In genomic region chr6:128338876-128339275, GRCm38 (mm10) we compare ENCODE assay signal across 14 mouse cellular contexts. TPM values are rescaled to one million over a fixed set of nuclear protein-coding genes. Genes with fewer than 3 reads are reported as not detected.
DNase-seq lines count a peak whose midpoint lies in the region; ATAC-seq and TF ChIP-seq lines count a peak whose summit lies in the region.
"Had no signal": no experiment of that assay in that cellular context is flagged by ENCODE, and none has a peak within 500 bp of the region (broad histone marks: within the 10 kb centered on the region; RNA-seq: fewer than 3 reads in every experiment).

No protein-coding gene starts in this region.

- no peak overlapping the region for H3K4me2 ChIP-seq in heart, embryonic 15.5 days
- no peak overlapping the region for H3K4me2 ChIP-seq in embryonic facial prominence, embryonic 13.5 days
- no peak overlapping the region for H3K4me2 ChIP-seq in stomach, embryonic 14.5 days (replicated peaks; ENCODE audit: low read depth, low read length)

- no peak overlapping the region for H3K27ac ChIP-seq in heart, embryonic 15.5 days
- H3K27ac ChIP-seq in embryonic facial prominence, embryonic 13.5 days = peak overlapping the region; percentile 66
- 0 out of 2 replicates have a peak overlapping the region, but pooled peaks have one; percentile 21 for H3K27ac ChIP-seq in stomach, embryonic 14.5 days (ENCODE audit: low read length)
- H3K27ac ChIP-seq: liver, embryonic 14.5 days had no signal

- H3K9me3 ChIP-seq in heart, embryonic 15.5 days (replicated peaks) = no peaks in the 10 kb centered on the region
- no peaks in the 10 kb centered on the region for H3K9me3 ChIP-seq in embryonic facial prominence, embryonic 13.5 days
- H3K9me3 ChIP-seq in stomach, embryonic 14.5 days (ENCODE audit: control insufficient read depth, low read depth, low read length) = no peaks in the 10 kb centered on the region

- no peak for TF ChIP-seq CTCF in lung, adult 2 months (IDR thresholded peaks at IDR 0.05; ENCODE audit: insufficient read depth, low read length)

- ATAC-seq in heart, embryonic 15.5 days (replicated peaks; ENCODE audit: insufficient number of reproducible peaks, insufficient read depth, low FRiP score, low read depth) = peak; percentile 62
- peak; percentile 84; the same call in 1 of the 2 replicates for ATAC-seq in embryonic facial prominence, embryonic 13.5 days (ENCODE audit: insufficient number of reproducible peaks, insufficient read depth, low FRiP score, low TSS enrichment, low read depth)
- no peak for ATAC-seq in stomach, embryonic 14.5 days (ENCODE audit: insufficient number of reproducible peaks, insufficient read depth, low FRiP score, low read depth)
- ATAC-seq: inflammation-experienced regulatory T-cells, adult 6 months had no signal

- H3K4me1 ChIP-seq in heart, embryonic 15.5 days (replicated peaks) = peaks cover 15% of the 10 kb centered on the region
- H3K4me1 ChIP-seq in lung, adult 2 months (ENCODE audit: control insufficient read depth, insufficient read depth, low read length) = peaks cover 3% of the 10 kb centered on the region; the same call in 1 of the 2 replicates
- H3K4me1 ChIP-seq in embryonic facial prominence, embryonic 13.5 days = peaks cover 20% of the 10 kb centered on the region
- peaks cover 16% of the 10 kb centered on the region for H3K4me1 ChIP-seq in stomach, embryonic 14.5 days (ENCODE audit: control insufficient read depth, insufficient read depth, low read length)

- H3K4me3 ChIP-seq in heart, embryonic 15.5 days = no peak overlapping the region
- no peak overlapping the region for H3K4me3 ChIP-seq in lung, adult 2 months (replicated peaks; ENCODE audit: extremely low read depth, low read depth, low read length)
- no peak overlapping the region for H3K4me3 ChIP-seq in embryonic facial prominence, embryonic 13.5 days
- H3K4me3 ChIP-seq in stomach, embryonic 14.5 days (ENCODE audit: low read depth, low read length) = no peak overlapping the region

- no peaks in the 10 kb centered on the region for H3K27me3 ChIP-seq in heart, embryonic 15.5 days
- no peaks in the 10 kb centered on the region for H3K27me3 ChIP-seq in embryonic facial prominence, embryonic 13.5 days
- H3K27me3 ChIP-seq in stomach, embryonic 14.5 days (ENCODE audit: control insufficient read depth, insufficient read depth, low read length) = no peaks in the 10 kb centered on the region

- H3K9ac ChIP-seq in heart, embryonic 15.5 days = no peak overlapping the region
- no peak overlapping the region for H3K9ac ChIP-seq in embryonic facial prominence, embryonic 13.5 days
- H3K9ac ChIP-seq in stomach, embryonic 14.5 days (replicated peaks; ENCODE audit: low read depth, low read length) = no peak overlapping the region
- H3K9ac ChIP-seq: liver, embryonic 14.5 days had no signal

- no peaks in the 10 kb centered on the region for H3K36me3 ChIP-seq in heart, embryonic 15.5 days
- H3K36me3 ChIP-seq in embryonic facial prominence, embryonic 13.5 days = peaks cover 47% of the 10 kb centered on the region
- no peaks in the 10 kb centered on the region; the same call in 1 of the 2 replicates for H3K36me3 ChIP-seq in stomach, embryonic 14.5 days (ENCODE audit: control insufficient read depth, insufficient read depth, low read length)

- WGBS in heart, embryonic 15.5 days = 34% methylated on average over 5 of the region's 5 CpGs
- 49% methylated on average over 5 of the region's 5 CpGs for WGBS in lung, adult 2 months
- whole genome bisulfite sequencing in embryonic facial prominence, embryonic 13.5 days = 34% methylated on average over 5 of the region's 5 CpGs
- WGBS in stomach, embryonic 14.5 days = 31% methylated on average over 5 of the region's 5 CpGs

- intact Hi-C loops in heart, postnatal 36 days (cut with DNase I) = no loop called here

- DNase-seq in heart, postnatal 36 days = no peak
- peak; percentile 31 for DNase-seq in lung, postnatal 10 days
- DNase-seq in lung, adult 2 months = no peak
- no peak for DNase-seq in frontal cortex, adult 2 months (ENCODE audit: extremely low spot score in 1 of 2, low spot score in 1 of 2)
- DNase-seq in right cerebral cortex, postnatal 25 days = no peak
- DNase-seq: layer of hippocampus, adult 9-11 months; right cerebral cortex, postnatal 14 days had no signal

- no peak for TF ChIP-seq POLR2A in lung, adult 2 months (IDR thresholded peaks at IDR 0.05; ENCODE audit: borderline replicate concordance, extremely low read depth, low read depth, low read length)

RNA-seq across cellular contexts. Expression of gene Tulp3, which starts 16.8 kb away (rescaled TPM):
- 9.0 and 13.3 TPM in 2 replicates for polyA plus RNA-seq in heart, embryonic 15.5 days (2015; fragmentation: Nextera tagmentation; extraction: Ambion mirVana)
- 1 to 10 TPM; 6.4 to 7.6 TPM for total RNA-seq in heart, postnatal 36 days (2021)
- 15.7 and 21.5 TPM in 2 replicates for polyA plus RNA-seq in lung, adult 2 months (2012; rRNA removed)
- 33.7 and 36.7 TPM in 2 replicates for polyA plus RNA-seq in embryonic facial prominence, embryonic 13.5 days (2015; fragmentation: Nextera tagmentation; extraction: Ambion mirVana)
- 18.5 and 21.7 TPM in 2 replicates for polyA plus RNA-seq in stomach, embryonic 14.5 days (2014; fragmentation: Nextera tagmentation; extraction: Ambion mirVana)
- polyA plus RNA-seq in frontal cortex, adult 2 months (2012; rRNA removed) = 33.3 and 35.9 TPM in 2 replicates

RNA-seq across cellular contexts. Expression of gene Rhno1, which starts 23.8 kb away (rescaled TPM):
- polyA plus RNA-seq in heart, embryonic 15.5 days (2015; fragmentation: Nextera tagmentation; extraction: Ambion mirVana) = 69.7 and 80.4 TPM in 2 replicates
- 10 to 100 TPM; 10.6 to 10.7 TPM for total RNA-seq in heart, postnatal 36 days (2021)
- polyA plus RNA-seq in lung, adult 2 months (2012; rRNA removed) = 8.1 and 11.8 TPM in 2 replicates
- polyA plus RNA-seq in embryonic facial prominence, embryonic 13.5 days (2015; fragmentation: Nextera tagmentation; extraction: Ambion mirVana) = 154 and 157 TPM in 2 replicates
- polyA plus RNA-seq in stomach, embryonic 14.5 days (2014; fragmentation: Nextera tagmentation; extraction: Ambion mirVana) = 126 and 137 TPM in 2 replicates
- polyA plus RNA-seq in frontal cortex, adult 2 months (2012; rRNA removed) = 13.9 and 15.3 TPM in 2 replicates

RNA-seq across cellular contexts. Expression of gene Foxm1, which starts 23.9 kb away (rescaled TPM):
- polyA plus RNA-seq in heart, embryonic 15.5 days (2015; fragmentation: Nextera tagmentation; extraction: Ambion mirVana) = 18.1 and 28.4 TPM in 2 replicates
- total RNA-seq in heart, postnatal 36 days (2021) = 1 to 10 TPM; 1.7 to 1.9 TPM
- 3.0 and 5.5 TPM in 2 replicates for polyA plus RNA-seq in lung, adult 2 months (2012; rRNA removed)
- polyA plus RNA-seq in embryonic facial prominence, embryonic 13.5 days (2015; fragmentation: Nextera tagmentation; extraction: Ambion mirVana) = 31.5 and 38.6 TPM in 2 replicates
- polyA plus RNA-seq in stomach, embryonic 14.5 days (2014; fragmentation: Nextera tagmentation; extraction: Ambion mirVana) = 34.9 and 38.7 TPM in 2 replicates
- 2.2 TPM in 2 replicates for polyA plus RNA-seq in frontal cortex, adult 2 months (2012; rRNA removed)

RNA-seq across cellular contexts. Expression of gene Tex52, which starts 36.4 kb away (rescaled TPM):
- 0.18 and 0.39 TPM in 2 replicates for polyA plus RNA-seq in heart, embryonic 15.5 days (2015; fragmentation: Nextera tagmentation; extraction: Ambion mirVana)
- not detected for total RNA-seq in heart, postnatal 36 days (2021)
- 0.10 and 0.18 TPM in 2 replicates for polyA plus RNA-seq in lung, adult 2 months (2012; rRNA removed)
- 0.39 and 1.5 TPM in 2 replicates for polyA plus RNA-seq in embryonic facial prominence, embryonic 13.5 days (2015; fragmentation: Nextera tagmentation; extraction: Ambion mirVana)
- 0.30 and 0.39 TPM in 2 replicates for polyA plus RNA-seq in stomach, embryonic 14.5 days (2014; fragmentation: Nextera tagmentation; extraction: Ambion mirVana)
- 1.9 and 2.0 TPM in 2 replicates for polyA plus RNA-seq in frontal cortex, adult 2 months (2012; rRNA removed)

RNA-seq across cellular contexts. Expression of gene Gm44596, which starts 36.4 kb away (rescaled TPM):
- not detected in 2 replicates for polyA plus RNA-seq in heart, embryonic 15.5 days (2015; fragmentation: Nextera tagmentation; extraction: Ambion mirVana)
- not detected for total RNA-seq in heart, postnatal 36 days (2021)
- polyA plus RNA-seq in lung, adult 2 months (2012; rRNA removed) = not detected in 2 replicates
- polyA plus RNA-seq in embryonic facial prominence, embryonic 13.5 days (2015; fragmentation: Nextera tagmentation; extraction: Ambion mirVana) = not detected in 2 replicates
- not detected in 2 replicates for polyA plus RNA-seq in stomach, embryonic 14.5 days (2014; fragmentation: Nextera tagmentation; extraction: Ambion mirVana)
- not detected in 2 replicates for polyA plus RNA-seq in frontal cortex, adult 2 months (2012; rRNA removed)
- polyA plus RNA-seq: gonadal fat pad, adult 2 months; inflammation-experienced regulatory T-cells, adult 6 months; liver, embryonic 14.5 days; thymus, postnatal 0 days had no signal
